Mouse (Mus musculus) testis, adult 2 months (tissue): ENCODE data around the gene Magi2. TPM values are rescaled to one million over a fixed set of nuclear protein-coding genes. Genes with fewer than 3 reads are reported as not detected.
"Not testable (repeated sequence)": the region's sequence is repeated elsewhere in the genome, so short reads cannot be mapped to it uniquely, and the experiment has no call there.

Experiments used
- H3K27ac ChIP-seq: fragments of 200-500 bp; 2 replicates; pipeline ENCODE4 v1.5.1; 2012; ENCODE audit warnings: low read depth, low read length; ENCODE audit not compliant: control insufficient read depth, insufficient read depth
- H3K27me3 ChIP-seq: fragments of 200-500 bp; 2 replicates; pipeline ENCODE4 v1.6.1; 2012; ENCODE audit warnings: mild to moderate bottlenecking, low read length, moderate library complexity; ENCODE audit not compliant: control insufficient read depth, insufficient read depth
- H3K36me3 ChIP-seq: fragments of 200-500 bp; 2 replicates; pipeline ENCODE4 v1.6.1; 2012; ENCODE audit warnings: mild to moderate bottlenecking, low read length; ENCODE audit not compliant: control insufficient read depth, insufficient read depth
- H3K4me1 ChIP-seq: fragments of 200-500 bp; 2 replicates; pipeline ENCODE4 v1.6.1; 2012; ENCODE audit warnings: low read length; ENCODE audit not compliant: control insufficient read depth, insufficient read depth
- H3K4me3 ChIP-seq: fragments of 200-500 bp; 2 replicates; pipeline ENCODE4 v1.5.1; 2012; ENCODE audit warnings: low read depth, mild to moderate bottlenecking, low read length, moderate library complexity, mixed read lengths; ENCODE audit not compliant: control insufficient read depth
- CTCF ChIP-seq: fragments of 200-500 bp; IDR thresholded peaks from 2 replicates; pipeline ENCODE4 v1.5.1; 2012; ENCODE audit warnings: low read depth, mild to moderate bottlenecking, inconsistent platforms, low read length, moderate library complexity; ENCODE audit not compliant: control insufficient read depth, insufficient read depth, insufficient replicate concordance
- POLR2A ChIP-seq: fragments of 200-500 bp; IDR thresholded peaks from 2 replicates; pipeline ENCODE4 v1.6.1; 2012; ENCODE audit warnings: low read depth, mild to moderate bottlenecking, inconsistent platforms, low read length, moderate library complexity; ENCODE audit not compliant: control insufficient read depth
- polyA plus RNA-seq: library from polyadenylated mRNA; depleted of rRNA; stranded (reverse); fragments of >200 nt; gene quantifications from 2 replicates; pipeline ENCODE4 v1.2.3, GENCODE M21; 2012

Magi2 gene
- polyA plus RNA-seq, 1 experiment, result 6.3 TPM

GRCm38 (mm10) chr5:20241523-20241922, 1014.7 kb downstream of the Magi2 start:
- no peak overlapping the region for H3K4me3 ChIP-seq
- H3K27me3 ChIP-seq, result no peaks in the 10 kb centered on the region
- no peaks in the 10 kb centered on the region for H3K36me3 ChIP-seq
- H3K4me1 ChIP-seq, result no peaks in the 10 kb centered on the region
- H3K27ac ChIP-seq, result no peak overlapping the region
- TF ChIP-seq CTCF (no peak), POLR2A (no peak)

GRCm38 (mm10) chr5:20242496-20242895, 1015.7 kb downstream of the Magi2 start:
- no peak for TF ChIP-seq CTCF
- TF ChIP-seq POLR2A, result no peak
- Histone ChIP-seq H3K27me3 (no peaks in the 10 kb centered on the region), H3K4me1 (no peaks in the 10 kb centered on the region), H3K27ac (no peak overlapping the region), H3K4me3 (no peak overlapping the region), H3K36me3 (no peaks in the 10 kb centered on the region)

- no peak overlapping the region for H3K4me3 ChIP-seq
- no peaks in the 10 kb centered on the region for H3K27me3 ChIP-seq
- H3K4me1 ChIP-seq, result no peaks in the 10 kb centered on the region
- no peak overlapping the region for H3K27ac ChIP-seq
- TF ChIP-seq POLR2A, result no peak
- TF ChIP-seq CTCF, result no peak
- H3K36me3 ChIP-seq, result no peaks in the 10 kb centered on the region
Measured at GRCm38 (mm10) chr5:20249382-20249781, 1022.5 kb downstream of the Magi2 start.

- Histone ChIP-seq H3K27ac (no peak overlapping the region), H3K4me1 (no peaks in the 10 kb centered on the region), H3K36me3 (no peaks in the 10 kb centered on the region), H3K4me3 (no peak overlapping the region), H3K27me3 (no peaks in the 10 kb centered on the region)
- no peak for TF ChIP-seq POLR2A
- no peak for TF ChIP-seq CTCF
Measured at GRCm38 (mm10) chr5:20251541-20251940, 1024.7 kb downstream of the Magi2 start.

- no peak overlapping the region for H3K4me3 ChIP-seq
- no peaks in the 10 kb centered on the region for H3K27me3 ChIP-seq
- H3K4me1 ChIP-seq, result no peaks in the 10 kb centered on the region
- H3K36me3 ChIP-seq, result no peaks in the 10 kb centered on the region
- no peak overlapping the region for H3K27ac ChIP-seq
- TF ChIP-seq CTCF, result no peak
Measured at GRCm38 (mm10) chr5:20256150-20256868, 1029.5 kb downstream of the Magi2 start.

GRCm38 (mm10) chr5:20256933-20257332, 1030.1 kb downstream of the Magi2 start:
- no peaks in the 10 kb centered on the region for H3K36me3 ChIP-seq
- no peak overlapping the region for H3K27ac ChIP-seq

GRCm38 (mm10) chr5:20257419-20257818, 1030.6 kb downstream of the Magi2 start:
- Histone ChIP-seq H3K36me3 (no peaks in the 10 kb centered on the region), H3K27me3 (no peaks in the 10 kb centered on the region), H3K4me3 (no peak overlapping the region), H3K4me1 (no peaks in the 10 kb centered on the region), H3K27ac (no peak overlapping the region)
- TF ChIP-seq CTCF (no peak), POLR2A (no peak)

More at GRCm38 (mm10) chr5:20256933-20257332, 1030.1 kb downstream of the Magi2 start:
- H3K4me3 ChIP-seq, result no peak overlapping the region
- TF ChIP-seq CTCF, result no peak
- TF ChIP-seq POLR2A, result no peak
- H3K4me1 ChIP-seq, result no peaks in the 10 kb centered on the region
- no peaks in the 10 kb centered on the region for H3K27me3 ChIP-seq

GRCm38 (mm10) chr5:20259719-20260118, 1032.9 kb downstream of the Magi2 start:
- no peak overlapping the region for H3K27ac ChIP-seq

GRCm38 (mm10) chr5:20272680-20273079, 1045.8 kb downstream of the Magi2 start:
- H3K27me3 ChIP-seq, H3K4me3 ChIP-seq, H3K36me3 ChIP-seq, H3K27ac ChIP-seq, H3K4me1 ChIP-seq: not testable (repeated sequence)

More at GRCm38 (mm10) chr5:20259719-20260118, 1032.9 kb downstream of the Magi2 start:
- Histone ChIP-seq H3K36me3 (no peaks in the 10 kb centered on the region), H3K27me3 (no peaks in the 10 kb centered on the region), H3K4me1 (no peaks in the 10 kb centered on the region), H3K4me3 (no peak overlapping the region)
- no peak for TF ChIP-seq POLR2A
- no peak for TF ChIP-seq CTCF
